Mouse (Mus musculus) spleen, adult 2 months (tissue): ENCODE results near the gene Enox2. TPM values are rescaled to one million over a fixed set of nuclear protein-coding genes. Genes with fewer than 3 reads are reported as not detected.

Experiments used
- DNase-seq, 2 experiments: peaks; one replicate each; pipeline versions ENCODE4 v3.0.0 to v3.0.0-alpha.2; 2012 to 2021; ENCODE audit warnings: low spot score in 2 of 2, low read depth in 1 of 2
- H3K27ac ChIP-seq: fragments of 200-500 bp; 2 replicates; pipeline ENCODE4 v1.5.1; 2012; ENCODE audit warnings: low read length, inconsistent platforms; ENCODE audit not compliant: insufficient read depth
- H3K27me3 ChIP-seq: fragments of 200-500 bp; 2 replicates; pipeline ENCODE4 v1.6.1; 2012; ENCODE audit warnings: mild to moderate bottlenecking, moderate library complexity, low read length, inconsistent platforms; ENCODE audit not compliant: control insufficient read depth, insufficient read depth
- H3K36me3 ChIP-seq: fragments of 200-500 bp; 2 replicates; pipeline ENCODE4 v1.6.1; 2012; ENCODE audit warnings: mild to moderate bottlenecking, low read length, inconsistent platforms; ENCODE audit not compliant: control insufficient read depth, insufficient read depth
- H3K4me1 ChIP-seq: fragments of 200-500 bp; 2 replicates; pipeline ENCODE4 v1.6.1; 2011; ENCODE audit warnings: inconsistent platforms; ENCODE audit not compliant: control insufficient read depth, insufficient read depth, insufficient read length
- H3K4me3 ChIP-seq: fragments of 200-500 bp; 2 replicates; pipeline ENCODE4 v1.5.1; 2011; ENCODE audit warnings: mild to moderate bottlenecking, inconsistent platforms; ENCODE audit not compliant: insufficient read depth, insufficient read length; ENCODE audit errors: extremely low read depth
- CTCF ChIP-seq: fragments of 200-500 bp; IDR thresholded peaks from 2 replicates; pipeline ENCODE4 v1.5.1; 2011; ENCODE audit warnings: mild to moderate bottlenecking, inconsistent platforms; ENCODE audit not compliant: insufficient read depth, insufficient read length, insufficient replicate concordance; ENCODE audit errors: extremely low read depth
- POLR2A ChIP-seq: fragments of 200-500 bp; IDR thresholded peaks from 2 replicates; pipeline ENCODE4 v1.6.1; 2011; ENCODE audit warnings: low read depth, low read length, inconsistent platforms
- WGBS: fragments of 180-500 bp; shearing (Covaris S2); methylation state at CpG from one replicate; pipeline ENCODE4 v1.1.7; 2018; 5-methylcytosine and 5-hydroxymethylcytosine counted together
- polyA plus RNA-seq: library from polyadenylated mRNA; depleted of rRNA; stranded (reverse); fragments of >200 nt; gene quantifications from 2 replicates; pipeline ENCODE4 v1.2.3, GENCODE M21; 2012; rRNA removed

The Enox2 gene
- polyA plus RNA-seq: 3.5 TPM in 2 replicates

GRCm38 (mm10) chrX:49287700-49288563 is at the start of gene Enox2:
Gene Enox2, minus strand, starts transcription at chrX:49288259.
- H3K27ac ChIP-seq: peak within 1 kb of the TSS; percentile 90
- no peaks in the 10 kb centered on the region for H3K27me3 ChIP-seq
- TF ChIP-seq CTCF (no peak), POLR2A (peak; percentile 67)
- WGBS: 23% methylated on average over 25 of the region's 26 CpGs
- peak; percentile 47 to 59 for DNase-seq
- H3K4me3 ChIP-seq: peak within 1 kb of the TSS; percentile 86
- H3K36me3 ChIP-seq: no peaks in the 10 kb centered on the region
- H3K4me1 ChIP-seq: no peaks in the 10 kb centered on the region

GRCm38 (mm10) chrX:49309496-49309895 is 21.4 kb upstream of the Enox2 start:
- 58% methylated on average over 1 of the region's 1 CpGs for WGBS

GRCm38 (mm10) chrX:49306659-49307058 is 18.6 kb upstream of the Enox2 start:
- 17% methylated on average over 5 of the region's 5 CpGs for WGBS
- H3K27ac ChIP-seq: no peak overlapping the region
- DNase-seq: peak in 1 of 2 experiments; percentile 3
- no peaks in the 10 kb centered on the region for H3K36me3 ChIP-seq
- H3K4me1 ChIP-seq: no peaks in the 10 kb centered on the region
- H3K4me3 ChIP-seq: no peak overlapping the region
- no peaks in the 10 kb centered on the region for H3K27me3 ChIP-seq
- TF ChIP-seq POLR2A (no peak), CTCF (peak; percentile 26; the same call in 1 of the 2 replicates)

More at GRCm38 (mm10) chrX:49309496-49309895, 21.4 kb upstream of the Enox2 start:
- TF ChIP-seq POLR2A: no peak
- TF ChIP-seq CTCF: no peak
- H3K4me1 ChIP-seq: no peaks in the 10 kb centered on the region
- peak in 1 of 2 experiments; percentile 2 for DNase-seq
- no peaks in the 10 kb centered on the region for H3K27me3 ChIP-seq
- H3K4me3 ChIP-seq: no peak overlapping the region
- no peak overlapping the region for H3K27ac ChIP-seq
- no peaks in the 10 kb centered on the region for H3K36me3 ChIP-seq

- 69% methylated on average over 2 of the region's 2 CpGs for WGBS
- H3K27ac ChIP-seq: no peak overlapping the region
- no peak for TF ChIP-seq CTCF
- no peak for TF ChIP-seq POLR2A
These were observed 8.0 kb downstream of the Enox2 start for GRCm38 (mm10) chrX:49279918-49280586.

GRCm38 (mm10) chrX:49273487-49274042 is 14.5 kb downstream of the Enox2 start:
- TF ChIP-seq POLR2A: no peak
- no peak for TF ChIP-seq CTCF
- Histone ChIP-seq H3K27me3 (no peaks in the 10 kb centered on the region), H3K4me3 (no peak overlapping the region), H3K27ac (no peak overlapping the region), H3K4me1 (no peaks in the 10 kb centered on the region; the same call in 1 of the 2 replicates), H3K36me3 (no peaks in the 10 kb centered on the region)
- DNase-seq: no peak
- 77% methylated on average over 12 of the region's 12 CpGs for WGBS

More at GRCm38 (mm10) chrX:49279918-49280586, 8.0 kb downstream of the Enox2 start:
- Histone ChIP-seq H3K4me1 (no peaks in the 10 kb centered on the region; the same call in 1 of the 2 replicates), H3K36me3 (no peaks in the 10 kb centered on the region), H3K27me3 (no peaks in the 10 kb centered on the region), H3K4me3 (no peak overlapping the region)
- DNase-seq: no peak

GRCm38 (mm10) chrX:49250816-49251215 is 37.2 kb downstream of the Enox2 start:
- Histone ChIP-seq H3K4me3 (no peak overlapping the region), H3K27ac (no peak overlapping the region), H3K27me3 (no peaks in the 10 kb centered on the region), H3K4me1 (no peaks in the 10 kb centered on the region), H3K36me3 (no peaks in the 10 kb centered on the region)
- 87% methylated on average over 4 of the region's 4 CpGs for WGBS
- DNase-seq: no peak
- TF ChIP-seq POLR2A (no peak), CTCF (no peak)
